Mouse (Mus musculus) ES-Bruce4 (cell line): ENCODE results near the gene Cpvl.

Experiments
- CTCF ChIP-seq: IDR thresholded peaks from one replicate; pipeline ENCODE4 v1.8.1; 2011; ENCODE audit warnings: low read depth, low read length
- POLR2A ChIP-seq: IDR thresholded peaks from one replicate; pipeline ENCODE4 v1.8.1; 2011; ENCODE audit warnings: low read length; ENCODE audit not compliant: insufficient read depth

DNA sequence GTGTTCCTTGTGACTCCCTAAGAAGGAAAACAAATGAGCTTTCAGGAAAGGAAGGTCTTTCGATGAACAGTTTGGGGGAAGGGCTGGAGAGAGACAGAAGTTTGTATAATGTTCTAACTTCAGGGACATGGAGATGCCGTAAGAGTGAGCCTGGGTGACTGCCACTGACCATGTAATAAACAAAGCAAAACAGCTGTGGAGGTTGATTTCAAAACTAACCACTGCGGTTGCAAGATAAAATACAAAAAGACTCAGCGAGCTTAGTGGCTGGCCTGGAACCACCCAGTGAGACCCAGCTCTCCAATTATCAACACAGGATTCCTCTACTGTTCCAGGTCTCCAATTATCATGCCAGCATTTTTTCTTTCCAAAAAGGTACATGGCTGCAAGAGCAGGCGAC lies 33.6 kb downstream of the Cpvl start:
- TF ChIP-seq CTCF: no peak
- no peak for TF ChIP-seq POLR2A
